Mouse (Mus musculus) urinary bladder, postnatal 36 days (tissue): ENCODE results near the gene Scn5a.

Experiments
- DNase-seq, 2 experiments: peaks; one replicate each; pipeline ENCODE4 v3.0.0; 2022; ENCODE audit warnings: low spot score in 2 of 2, mixed read lengths in 1 of 2

The Scn5a gene

GRCm38 (mm10) chr9:119578636-119579438 lies at the start of gene Scn5a:
TSS of gene Scn5a (minus strand) at chr9:119579016.
- DNase-seq = no peak

GRCm38 (mm10) chr9:119627227-119627626 lies 48.4 kb upstream of the Scn5a start:
- no peak for DNase-seq

- DNase-seq = no peak
These were observed 45.3 kb upstream of the Scn5a start for GRCm38 (mm10) chr9:119624151-119624550.

GRCm38 (mm10) chr9:119614798-119615197 lies 36.0 kb upstream of the Scn5a start:
- DNase-seq = no peak

- no peak for DNase-seq
These were observed 31.8 kb upstream of the Scn5a start for GRCm38 (mm10) chr9:119610563-119611166.

- no peak for DNase-seq
These were observed 28.1 kb upstream of the Scn5a start for GRCm38 (mm10) chr9:119606906-119607305.

GRCm38 (mm10) chr9:119604607-119605006 lies 25.8 kb upstream of the Scn5a start:
- DNase-seq = no peak

- no peak for DNase-seq
These were observed 19.7 kb upstream of the Scn5a start for GRCm38 (mm10) chr9:119598501-119598900.

GRCm38 (mm10) chr9:119597332-119597731 lies 18.5 kb upstream of the Scn5a start:
- no peak for DNase-seq

GRCm38 (mm10) chr9:119589592-119589991 lies 10.8 kb upstream of the Scn5a start:
- no peak for DNase-seq

GRCm38 (mm10) chr9:119588763-119589449 lies 10.1 kb upstream of the Scn5a start:
- DNase-seq = no peak

GRCm38 (mm10) chr9:119580668-119581067 lies 1.9 kb upstream of the Scn5a start:
- peak; percentile 55 to 71 for DNase-seq

- no peak for DNase-seq
These were observed 1.4 kb upstream of the Scn5a start for GRCm38 (mm10) chr9:119580187-119580586.

GRCm38 (mm10) chr9:119578311-119578635 lies 543 bp downstream of the Scn5a start:
- no peak for DNase-seq

GRCm38 (mm10) chr9:119576977-119577376 lies 1.8 kb downstream of the Scn5a start:
- DNase-seq = no peak

GRCm38 (mm10) chr9:119575732-119576131 lies 3.1 kb downstream of the Scn5a start:
- DNase-seq = no peak

- DNase-seq = no peak
These were observed 4.5 kb downstream of the Scn5a start for GRCm38 (mm10) chr9:119574366-119574765.

GRCm38 (mm10) chr9:119573009-119573408 lies 5.8 kb downstream of the Scn5a start:
- no peak for DNase-seq

- no peak for DNase-seq
These were observed 7.4 kb downstream of the Scn5a start for GRCm38 (mm10) chr9:119571411-119571888.

GRCm38 (mm10) chr9:119570652-119571051 lies 8.2 kb downstream of the Scn5a start:
- no peak for DNase-seq

GRCm38 (mm10) chr9:119568732-119569131 lies 10.1 kb downstream of the Scn5a start:
- no peak for DNase-seq

GRCm38 (mm10) chr9:119567800-119568199 lies 11.0 kb downstream of the Scn5a start:
- no peak for DNase-seq

GRCm38 (mm10) chr9:119566214-119566613 lies 12.6 kb downstream of the Scn5a start:
- DNase-seq = no peak
